Mouse (Mus musculus) brain, embryonic 14.5 days (tissue): ENCODE measurements at regions not wholly inside any gene's neighbourhood (a gene's known extent, or its start where the extent isn't known, plus 50 kb on each side); places are given as distances from the start of the nearest gene placed in this dataset.

Experiments used
- CTCF ChIP-seq: fragments of 200-500 bp; IDR thresholded peaks from 2 replicates; pipeline ENCODE4 v1.5.1; 2012; ENCODE audit warnings: inconsistent platforms, mild to moderate bottlenecking, moderate library complexity, borderline replicate concordance; ENCODE audit not compliant: insufficient read depth, insufficient read length; ENCODE audit errors: extremely low read depth
- POLR2A ChIP-seq: fragments of 200-500 bp; IDR thresholded peaks from 2 replicates; pipeline ENCODE4 v1.6.1; 2012; ENCODE audit warnings: mild to moderate bottlenecking, inconsistent platforms, borderline replicate concordance; ENCODE audit not compliant: poor library complexity, insufficient read depth, insufficient read length, severe bottlenecking; ENCODE audit errors: extremely low read depth

DNA sequence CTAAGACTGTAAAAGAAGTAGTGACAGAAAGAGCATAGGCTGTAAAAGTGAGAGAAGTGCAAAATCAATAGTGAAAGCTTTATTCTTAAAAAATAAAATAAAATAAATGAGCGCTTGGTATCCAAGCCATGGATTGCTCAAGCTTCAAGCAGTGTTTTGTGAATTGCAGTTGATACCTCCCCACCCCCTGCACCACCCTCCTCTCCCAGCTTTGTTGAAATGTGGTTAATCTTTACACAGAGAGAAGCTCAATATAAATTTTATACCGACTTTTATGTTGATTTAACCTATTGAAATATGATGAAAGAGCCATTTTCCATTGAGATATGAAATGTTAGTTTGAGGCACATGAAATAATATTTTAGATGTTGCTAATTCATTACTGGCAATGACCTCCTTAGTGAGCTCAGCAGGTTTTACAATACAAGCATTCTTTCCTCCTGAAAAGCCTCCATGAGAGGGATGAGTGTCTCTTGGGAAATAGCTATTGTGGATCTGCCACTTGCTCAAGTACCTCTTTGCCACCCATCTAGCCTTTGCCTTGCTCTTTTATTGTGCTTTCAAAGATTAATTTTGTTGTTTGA lies 323.9 kb upstream of the Slc39a10 start:
- TF ChIP-seq POLR2A (no peak), CTCF (no peak)
